Mouse (Mus musculus) embryonic facial prominence, embryonic 15.5 days (tissue): ENCODE results near the gene Ky. TPM values are rescaled to one million over a fixed set of nuclear protein-coding genes. Genes with fewer than 3 reads are reported as not detected.

Source experiments
- ATAC-seq: fragments of 200-750 bp; cut with Nextera tagmentation; 2 replicates; pipeline ENCODE4 v1.8.0; 2017; ENCODE audit warnings: low read depth, moderate TSS enrichment; ENCODE audit not compliant: insufficient number of reproducible peaks, low FRiP score, low TSS enrichment
- H3K27ac ChIP-seq: fragments of 300-500 bp; sonication (generic); replicated peaks from 2 replicates; pipeline ENCODE4 v1.5.1; 2015; ENCODE audit warnings: mild to moderate bottlenecking, inconsistent platforms
- H3K27me3 ChIP-seq: fragments of 300-500 bp; sonication (generic); 2 replicates; pipeline ENCODE4 v1.6.1; 2015; ENCODE audit warnings: inconsistent platforms
- H3K36me3 ChIP-seq: fragments of 300-500 bp; sonication (generic); 2 replicates; pipeline ENCODE4 v1.6.1; 2015; ENCODE audit warnings: mild to moderate bottlenecking, inconsistent platforms
- H3K4me1 ChIP-seq: fragments of 300-500 bp; sonication (generic); 2 replicates; pipeline ENCODE4 v1.6.1; 2015; ENCODE audit warnings: inconsistent platforms
- H3K4me2 ChIP-seq: fragments of 300-500 bp; sonication (generic); replicated peaks from 2 replicates; pipeline ENCODE4 v1.6.1; 2015; ENCODE audit warnings: mild to moderate bottlenecking, inconsistent platforms
- H3K4me3 ChIP-seq: fragments of 300-500 bp; sonication (generic); replicated peaks from 2 replicates; pipeline ENCODE4 v1.5.1; 2015; ENCODE audit warnings: mild to moderate bottlenecking, inconsistent platforms
- H3K9ac ChIP-seq: fragments of 300-500 bp; sonication (generic); 2 replicates; pipeline ENCODE4 v1.6.1; 2015; ENCODE audit warnings: inconsistent platforms
- H3K9me3 ChIP-seq: fragments of 300-500 bp; sonication (generic); replicated peaks from 2 replicates; pipeline ENCODE4 v1.6.1; 2016; ENCODE audit warnings: inconsistent platforms
- WGBS: fragments of 180-500 bp; shearing (Covaris S2); methylation state at CpG from one replicate; pipeline ENCODE4 v1.1.7; 2015; 5-methylcytosine and 5-hydroxymethylcytosine counted together
- polyA plus RNA-seq: library from polyadenylated mRNA; unstranded; fragments of >200 nt; fragmentation: Nextera tagmentation; extraction: Ambion mirVana; gene quantifications from 2 replicates; pipeline ENCODE4 v1.2.1, GENCODE M21; 2015

The Ky gene
- polyA plus RNA-seq, 1 experiment from 2014 or later, result 0.68 TPM

DNA sequence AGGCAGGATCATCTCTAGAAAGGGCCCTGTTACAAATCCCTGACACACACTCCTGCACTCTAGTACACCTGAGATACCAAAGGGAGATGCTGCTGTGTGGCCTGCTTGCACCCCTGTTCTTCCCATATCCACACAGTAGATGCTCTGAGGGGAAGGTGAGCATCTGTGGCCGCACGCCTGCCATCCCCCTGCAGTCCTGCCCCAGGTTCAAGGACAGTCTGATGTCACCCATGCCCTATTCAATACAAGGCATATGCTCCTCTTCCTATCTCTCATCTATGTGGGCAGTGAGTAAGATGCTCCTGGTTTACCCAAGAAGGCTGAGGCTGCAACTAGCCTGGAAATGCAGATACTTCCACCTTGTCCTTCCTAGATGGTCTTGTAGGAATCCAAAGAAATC lies 11.6 kb upstream of the Ky start:
- Histone ChIP-seq H3K4me2 (no peak overlapping the region), H3K9me3 (no peaks in the 10 kb centered on the region), H3K4me1 (no peaks in the 10 kb centered on the region), H3K36me3 (no peaks in the 10 kb centered on the region), H3K27me3 (0 out of 2 replicates have a peak, but pooled peaks cover 3% of the 10 kb centered on the region), H3K4me3 (no peak overlapping the region), H3K9ac (no peak overlapping the region), H3K27ac (no peak overlapping the region)
- ATAC-seq, result no peak
- WGBS, result 94% methylated on average over 2 of the region's 2 CpGs

DNA sequence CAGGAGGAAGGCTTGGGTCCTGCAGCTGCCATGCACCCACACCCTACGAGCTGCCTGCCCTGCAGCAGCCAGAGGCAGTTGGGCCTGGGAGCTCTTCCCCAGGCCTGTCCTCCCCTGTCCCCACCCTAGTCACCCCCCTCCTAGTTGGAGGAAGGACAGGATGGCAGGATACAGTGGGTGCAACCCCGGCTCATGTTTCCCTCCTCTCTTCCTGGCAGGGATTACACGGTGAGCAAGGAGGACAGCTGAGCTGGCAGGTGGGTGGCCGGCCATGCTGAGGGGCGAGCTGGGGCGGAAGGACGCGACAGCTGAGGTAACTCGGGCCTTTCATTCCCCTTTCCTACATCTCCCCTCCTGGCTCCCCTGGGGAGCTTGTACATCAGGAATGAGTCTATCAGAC lies 11.1 kb upstream of the Ky start:
- Histone ChIP-seq H3K36me3 (no peaks in the 10 kb centered on the region), H3K9ac (no peak overlapping the region), H3K27me3 (0 out of 2 replicates have a peak, but pooled peaks cover 3% of the 10 kb centered on the region), H3K4me1 (no peaks in the 10 kb centered on the region), H3K4me2 (no peak overlapping the region), H3K27ac (no peak overlapping the region), H3K4me3 (no peak overlapping the region), H3K9me3 (no peaks in the 10 kb centered on the region)
- 55% methylated on average over 9 of the region's 9 CpGs for WGBS
- ATAC-seq, result no peak

DNA sequence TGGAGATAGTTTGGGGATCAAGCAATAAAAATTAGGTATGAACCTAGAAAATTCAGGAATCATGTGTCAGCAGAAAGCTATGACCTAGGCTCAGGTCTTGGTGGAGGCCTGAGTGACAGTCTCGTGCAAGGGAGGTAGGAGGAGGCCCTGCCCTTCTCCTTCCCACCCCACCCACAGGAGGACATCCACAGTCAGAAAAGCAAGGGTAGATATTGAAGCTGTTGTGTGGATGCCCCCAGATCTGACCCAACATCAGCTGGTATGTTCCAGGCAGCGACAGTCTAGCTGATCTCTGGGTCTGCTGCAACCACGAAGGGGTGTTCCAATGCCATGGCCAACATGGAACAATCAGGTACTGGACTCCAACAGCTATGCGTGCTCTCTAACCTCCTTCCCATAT lies 10.3 kb upstream of the Ky start:
- Histone ChIP-seq H3K4me3 (no peak overlapping the region), H3K4me2 (no peak overlapping the region), H3K9me3 (no peaks in the 10 kb centered on the region), H3K4me1 (no peaks in the 10 kb centered on the region), H3K27me3 (0 out of 2 replicates have a peak, but pooled peaks cover 3% of the 10 kb centered on the region), H3K9ac (no peak overlapping the region), H3K36me3 (no peaks in the 10 kb centered on the region), H3K27ac (no peak overlapping the region)
- 85% methylated on average over 4 of the region's 4 CpGs for WGBS
- no peak for ATAC-seq

DNA sequence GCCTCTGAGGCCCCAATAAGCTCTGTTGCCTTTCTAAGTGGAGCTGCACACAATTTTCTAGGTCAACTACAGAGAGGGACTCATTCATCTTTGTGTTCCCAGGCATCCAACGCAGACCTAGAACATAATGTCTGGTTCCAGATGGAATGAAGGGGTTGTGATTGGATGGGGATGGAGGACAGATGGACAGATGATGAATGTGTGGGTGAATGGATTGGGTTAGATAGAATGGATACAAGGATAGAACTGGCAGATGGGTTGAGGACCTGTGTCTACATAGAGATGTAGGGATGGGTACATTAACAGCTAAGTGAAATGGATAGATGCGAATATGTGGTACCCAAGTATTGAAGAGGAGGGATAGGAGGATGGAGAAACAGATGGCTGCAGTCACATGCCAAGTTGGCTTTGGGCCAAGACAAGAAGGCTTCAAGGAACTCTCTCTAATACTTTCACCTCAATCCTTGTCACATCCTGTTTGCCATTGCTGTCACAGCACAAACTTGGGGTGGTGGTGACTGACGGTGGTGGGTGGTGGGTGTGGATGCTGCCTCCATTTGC lies 9.0 kb upstream of the Ky start:
- 0 out of 2 replicates have a peak, but pooled peaks cover 3% of the 10 kb centered on the region for H3K27me3 ChIP-seq
- H3K36me3 ChIP-seq, result no peaks in the 10 kb centered on the region
- no peaks in the 10 kb centered on the region for H3K9me3 ChIP-seq
- no peak; the same call in 1 of the 2 replicates for ATAC-seq
- no peaks in the 10 kb centered on the region for H3K4me1 ChIP-seq
- H3K27ac ChIP-seq, result no peak overlapping the region
- H3K9ac ChIP-seq, result no peak overlapping the region
- no peak overlapping the region for H3K4me3 ChIP-seq
- 83% methylated on average over 3 of the region's 3 CpGs for WGBS
- H3K4me2 ChIP-seq, result no peak overlapping the region

DNA sequence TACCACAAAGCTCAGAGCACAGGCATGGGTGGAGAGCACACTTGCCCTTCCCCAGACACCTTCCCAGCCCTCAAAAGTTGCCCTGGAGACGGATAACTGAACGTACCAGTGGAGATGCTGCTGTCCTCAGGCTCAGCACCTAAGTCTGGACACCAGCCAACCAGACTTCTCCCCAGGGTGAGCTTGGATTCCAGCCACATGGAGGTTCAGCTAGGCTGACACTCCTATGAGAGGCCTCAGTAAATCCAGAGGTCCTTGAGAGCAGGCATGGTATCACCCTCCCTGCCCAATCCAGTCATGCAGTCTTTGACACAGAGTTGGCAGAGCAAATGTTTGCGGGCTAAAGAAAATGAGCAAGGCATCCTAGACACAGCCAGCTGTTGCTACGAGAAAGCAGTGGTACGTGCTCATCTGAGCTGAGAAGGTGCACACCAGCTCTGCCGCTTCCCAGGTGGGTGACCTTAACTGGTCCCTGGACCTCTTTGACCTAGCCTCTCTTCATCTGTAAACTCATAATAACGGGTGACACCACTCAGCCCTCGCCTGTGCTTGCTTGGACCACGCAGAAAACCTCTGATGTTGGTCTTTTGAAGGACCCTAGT lies 8.4 kb upstream of the Ky start:
- Histone ChIP-seq H3K4me2 (no peak overlapping the region), H3K9ac (no peak overlapping the region), H3K27me3 (0 out of 2 replicates have a peak, but pooled peaks cover 3% of the 10 kb centered on the region), H3K27ac (no peak overlapping the region), H3K9me3 (no peaks in the 10 kb centered on the region), H3K4me1 (no peaks in the 10 kb centered on the region), H3K36me3 (no peaks in the 10 kb centered on the region), H3K4me3 (no peak overlapping the region)
- ATAC-seq, result no peak
- WGBS, result 80% methylated on average over 9 of the region's 9 CpGs

DNA sequence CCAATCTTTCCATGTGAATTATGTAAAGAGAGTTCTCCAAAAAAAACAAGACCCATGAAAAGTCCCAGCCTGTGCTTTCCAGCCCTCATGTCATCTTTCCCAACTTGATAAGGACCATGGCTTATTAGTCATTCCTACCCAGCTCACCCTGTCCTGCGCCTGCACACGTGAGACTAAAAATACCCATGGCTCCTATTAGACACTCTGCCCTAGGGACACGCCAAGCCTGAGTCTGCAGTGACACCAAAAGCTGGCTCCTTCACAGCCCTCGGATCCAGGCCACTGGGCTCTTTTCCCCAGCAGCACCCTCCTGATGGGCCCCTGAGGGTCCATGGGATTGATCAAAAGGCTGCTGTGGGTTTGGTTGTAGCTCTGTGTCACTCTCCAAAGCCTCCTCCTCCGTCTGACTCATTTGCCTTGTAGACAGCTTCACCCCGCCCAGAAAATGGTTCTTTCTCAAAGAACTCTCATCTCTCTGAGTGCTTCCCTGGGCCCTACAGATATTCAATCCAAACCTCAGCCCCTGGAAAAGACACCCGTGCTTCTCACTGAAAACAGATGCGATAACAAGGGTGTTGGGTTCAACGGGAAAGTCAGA lies 7.6 kb upstream of the Ky start:
- WGBS, result 71% methylated on average over 9 of the region's 9 CpGs
- no peak overlapping the region for H3K27ac ChIP-seq
- H3K9me3 ChIP-seq, result no peaks in the 10 kb centered on the region

DNA sequence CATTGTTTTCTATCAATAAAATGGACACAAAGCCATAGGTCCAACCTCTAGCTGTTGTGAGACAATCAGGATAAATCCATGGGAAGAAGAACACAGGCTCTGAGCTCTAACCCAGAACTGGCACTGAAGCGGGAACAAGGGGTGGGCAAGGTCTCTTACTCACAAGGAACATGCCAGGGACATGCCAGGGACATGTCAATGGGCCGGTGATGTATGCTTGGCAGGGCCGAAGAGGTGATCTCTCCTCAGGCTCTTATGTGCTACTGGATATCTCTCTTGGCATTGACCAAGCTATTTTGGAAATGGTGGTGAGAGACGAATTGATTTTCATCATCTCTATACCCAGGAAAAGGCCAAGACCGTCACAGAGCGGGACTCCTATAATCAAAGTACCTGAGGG lies 6.8 kb upstream of the Ky start:
- WGBS, result 92% methylated on average over 6 of the region's 6 CpGs
- Histone ChIP-seq H3K4me3 (no peak overlapping the region), H3K36me3 (no peaks in the 10 kb centered on the region), H3K4me2 (no peak overlapping the region), H3K4me1 (no peaks in the 10 kb centered on the region), H3K27ac (no peak overlapping the region), H3K9me3 (no peaks in the 10 kb centered on the region), H3K9ac (no peak overlapping the region), H3K27me3 (no peaks in the 10 kb centered on the region)
- ATAC-seq, result no peak

More for the DNA sequence above, 7.6 kb upstream of the Ky start:
- no peak overlapping the region for H3K9ac ChIP-seq
- no peaks in the 10 kb centered on the region for H3K4me1 ChIP-seq
- no peaks in the 10 kb centered on the region for H3K27me3 ChIP-seq
- no peak for ATAC-seq
- no peak overlapping the region for H3K4me3 ChIP-seq
- no peak overlapping the region for H3K4me2 ChIP-seq
- H3K36me3 ChIP-seq, result no peaks in the 10 kb centered on the region

DNA sequence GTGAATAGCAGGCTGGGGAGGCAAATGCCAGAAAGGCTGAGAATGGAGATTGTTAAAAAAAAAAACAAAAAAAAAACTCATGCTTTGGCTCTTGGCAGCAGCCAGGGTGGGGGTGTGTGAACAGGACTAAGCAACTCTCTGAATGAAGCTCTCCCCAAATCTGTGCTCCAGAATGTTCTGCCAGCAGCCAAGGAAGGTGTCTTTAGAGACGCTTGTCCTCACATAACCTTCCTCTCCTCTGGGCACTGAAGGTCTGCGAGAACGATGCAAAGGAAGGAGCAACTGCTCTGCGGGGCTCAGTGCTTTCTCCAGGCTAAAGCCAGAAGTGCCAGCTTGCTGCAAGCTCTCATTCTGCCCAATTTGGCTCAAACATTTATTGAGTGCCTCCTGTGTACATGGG lies 6.3 kb upstream of the Ky start:
- H3K36me3 ChIP-seq, result no peaks in the 10 kb centered on the region
- no peak for ATAC-seq
- no peaks in the 10 kb centered on the region for H3K4me1 ChIP-seq
- no peaks in the 10 kb centered on the region for H3K9me3 ChIP-seq
- no peak overlapping the region for H3K9ac ChIP-seq
- no peak overlapping the region for H3K4me3 ChIP-seq
- H3K27me3 ChIP-seq, result no peaks in the 10 kb centered on the region; the same call in 1 of the 2 replicates
- 92% methylated on average over 4 of the region's 4 CpGs for WGBS
- H3K27ac ChIP-seq, result no peak overlapping the region
- no peak overlapping the region for H3K4me2 ChIP-seq

DNA sequence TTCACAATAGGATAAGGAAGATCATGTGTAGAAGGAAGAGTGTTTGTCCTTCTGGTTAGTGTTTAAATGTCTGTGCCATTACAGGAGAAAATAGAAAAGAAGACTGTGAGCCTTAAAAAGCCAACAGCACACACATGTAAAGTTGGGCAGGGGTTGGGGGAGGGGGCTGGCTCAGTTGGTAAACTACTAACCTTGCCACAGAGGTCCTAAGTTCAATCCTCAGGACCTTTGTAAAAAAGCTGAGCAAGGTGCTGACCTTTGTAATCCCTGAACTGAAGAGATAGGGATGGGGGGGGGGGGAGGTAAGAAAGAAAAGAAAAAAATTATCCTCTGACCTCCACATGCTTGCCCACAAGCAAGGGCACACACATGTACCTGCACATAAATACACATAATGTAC lies 5.8 kb upstream of the Ky start:
- ATAC-seq, result no peak
- Histone ChIP-seq H3K27me3 (peaks cover under 1% of the 10 kb centered on the region), H3K4me2 (no peak overlapping the region), H3K4me1 (no peaks in the 10 kb centered on the region), H3K27ac (no peak overlapping the region), H3K4me3 (no peak overlapping the region), H3K9me3 (no peaks in the 10 kb centered on the region), H3K9ac (no peak overlapping the region), H3K36me3 (no peaks in the 10 kb centered on the region)

DNA sequence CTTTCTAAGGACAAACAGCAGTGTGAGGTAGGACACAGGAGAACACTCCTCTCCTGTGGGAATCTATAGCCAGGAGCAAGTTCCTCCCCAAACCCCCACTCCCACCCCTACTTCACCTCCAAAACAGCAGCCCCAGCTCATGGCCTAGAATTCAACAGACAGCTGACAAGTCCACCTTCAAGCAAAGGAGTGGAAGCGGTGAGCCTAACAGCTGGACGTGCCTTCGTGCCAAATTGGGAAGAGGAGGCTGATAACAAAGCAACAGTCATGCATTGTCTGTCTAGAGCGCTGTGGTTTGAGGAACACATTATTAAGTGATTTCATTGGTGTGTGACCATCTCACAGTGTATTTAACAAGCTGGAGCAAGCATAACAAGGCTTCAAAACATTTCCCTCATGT lies 4.4 kb upstream of the Ky start:
- H3K36me3 ChIP-seq, result no peaks in the 10 kb centered on the region
- H3K4me1 ChIP-seq, result peaks cover 6% of the 10 kb centered on the region; the same call in 1 of the 2 replicates
- no peak for ATAC-seq
- H3K27ac ChIP-seq, result no peak overlapping the region
- H3K27me3 ChIP-seq, result peaks cover 14% of the 10 kb centered on the region
- no peak overlapping the region for H3K4me2 ChIP-seq
- H3K4me3 ChIP-seq, result no peak overlapping the region
- H3K9me3 ChIP-seq, result no peaks in the 10 kb centered on the region
- 55% methylated on average over 4 of the region's 4 CpGs for WGBS
- H3K9ac ChIP-seq, result no peak overlapping the region

DNA sequence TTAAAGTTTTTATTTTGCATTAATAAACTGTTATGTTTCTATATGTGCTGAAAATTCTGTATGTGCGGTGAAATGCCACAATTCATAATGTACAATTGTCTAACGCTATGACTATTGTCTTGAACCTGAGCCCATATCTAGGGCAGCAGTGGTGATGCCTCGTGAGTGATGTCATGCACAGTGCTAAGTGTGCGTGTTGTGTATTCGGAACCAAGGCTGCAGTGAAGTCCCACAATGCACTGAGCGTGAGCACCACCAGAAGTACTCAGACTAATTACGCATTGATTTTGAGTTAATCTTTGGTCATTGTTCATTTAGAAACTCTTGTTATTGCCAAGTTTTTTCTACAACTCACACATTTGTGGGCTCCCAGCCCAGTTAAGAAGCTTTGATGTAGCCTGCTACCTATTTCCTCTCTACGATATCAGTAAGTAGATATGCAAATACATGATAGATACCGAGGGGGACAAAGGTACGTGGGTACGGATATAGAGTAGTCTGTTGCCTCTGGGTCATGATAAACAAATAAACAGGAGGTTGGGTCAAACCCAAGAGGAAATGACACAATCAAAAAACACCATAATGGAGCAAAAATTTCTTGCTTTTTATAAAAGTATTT lies 3.4 kb upstream of the Ky start:
- H3K4me3 ChIP-seq, result no peak overlapping the region
- no peaks in the 10 kb centered on the region for H3K36me3 ChIP-seq
- no peaks in the 10 kb centered on the region for H3K9me3 ChIP-seq
- no peak for ATAC-seq
- H3K4me1 ChIP-seq, result peaks cover 11% of the 10 kb centered on the region; the same call in 1 of the 2 replicates
- 83% methylated on average over 11 of the region's 11 CpGs for whole genome bisulfite sequencing
- H3K9ac ChIP-seq, result no peak overlapping the region
- no peak overlapping the region for H3K27ac ChIP-seq
- H3K4me2 ChIP-seq, result no peak overlapping the region
- peaks cover 24% of the 10 kb centered on the region for H3K27me3 ChIP-seq
